Mouse (Mus musculus) stomach, postnatal 0 days (tissue): ENCODE measurements around the gene Slc16a5. TPM values are rescaled to one million over a fixed set of nuclear protein-coding genes. Genes with fewer than 3 reads are reported as not detected.

ENCODE experiments used
- ATAC-seq: fragments of 200-750 bp; cut with Nextera tagmentation; 2 replicates; pipeline ENCODE4 v1.8.0; 2017; ENCODE audit not compliant: low FRiP score, low TSS enrichment
- DNase-seq: peaks from one replicate; pipeline ENCODE4 v3.0.0-alpha.2; 2016; ENCODE audit warnings: low spot score
- H3K27ac ChIP-seq: fragments of 300-500 bp; sonication (generic); replicated peaks from 2 replicates; pipeline ENCODE4 v1.5.1; 2014; ENCODE audit warnings: mild to moderate bottlenecking, control low read depth
- H3K27me3 ChIP-seq: fragments of 300-500 bp; sonication (generic); 2 replicates; pipeline ENCODE4 v1.6.1; 2014; ENCODE audit warnings: low read length; ENCODE audit not compliant: control insufficient read depth, insufficient read depth
- H3K36me3 ChIP-seq: fragments of 300-500 bp; sonication (generic); 2 replicates; pipeline ENCODE4 v1.6.1; 2014; ENCODE audit warnings: low read length, mixed read lengths; ENCODE audit not compliant: control insufficient read depth, insufficient read depth
- H3K4me1 ChIP-seq: fragments of 300-500 bp; sonication (generic); replicated peaks from 2 replicates; pipeline ENCODE4 v1.6.1; 2014; ENCODE audit warnings: antibody characterized with exemption; ENCODE audit not compliant: control insufficient read depth, insufficient read depth
- H3K4me2 ChIP-seq: fragments of 300-500 bp; sonication (generic); replicated peaks from 2 replicates; pipeline ENCODE4 v1.6.1; 2014; ENCODE audit warnings: low read depth, mild to moderate bottlenecking, control low read depth, moderate library complexity
- H3K4me3 ChIP-seq: fragments of 300-500 bp; sonication (generic); 2 replicates; pipeline ENCODE4 v1.5.1; 2014; ENCODE audit warnings: low read depth, low read length, control low read depth
- H3K9ac ChIP-seq: fragments of 300-500 bp; sonication (generic); 2 replicates; pipeline ENCODE4 v1.6.1; 2014; ENCODE audit warnings: mild to moderate bottlenecking, low read length, control low read depth, mixed read lengths
- H3K9me3 ChIP-seq: fragments of 300-500 bp; sonication (generic); 2 replicates; pipeline ENCODE4 v1.6.1; 2016; ENCODE audit warnings: low read length; ENCODE audit not compliant: control insufficient read depth
- CTCF ChIP-seq: IDR thresholded peaks from 2 replicates; pipeline ENCODE4 v1.5.1; 2016; ENCODE audit warnings: antibody characterized with exemption, low read depth, mild to moderate bottlenecking, moderate library complexity
- EP300 ChIP-seq: optimal IDR thresholded peaks from 2 replicates; pipeline ENCODE3; 2016; ENCODE audit warnings: antibody characterized with exemption
- WGBS: fragments of 180-500 bp; shearing (Covaris S2); extraction: QIAGEN DNeasy Blood & Tissue Kit; methylation state at CpG from one replicate; pipeline ENCODE4 v1.1.7; 2014; 5-methylcytosine and 5-hydroxymethylcytosine counted together
- microRNA-seq: library from miRNA; unstranded; fragments of <30 nt; microRNA quantifications from one replicate; pipeline ENCODE4, GENCODE M21; 2016
- polyA plus RNA-seq: library from polyadenylated mRNA; unstranded; fragments of >200 nt; fragmentation: Nextera tagmentation; extraction: Ambion mirVana; gene quantifications from 2 replicates; pipeline ENCODE4 v1.2.1, GENCODE M21; 2015

Slc16a5 gene
- polyA plus RNA-seq, 1 experiment from 2014 or later = 14.4 TPM

DNA sequence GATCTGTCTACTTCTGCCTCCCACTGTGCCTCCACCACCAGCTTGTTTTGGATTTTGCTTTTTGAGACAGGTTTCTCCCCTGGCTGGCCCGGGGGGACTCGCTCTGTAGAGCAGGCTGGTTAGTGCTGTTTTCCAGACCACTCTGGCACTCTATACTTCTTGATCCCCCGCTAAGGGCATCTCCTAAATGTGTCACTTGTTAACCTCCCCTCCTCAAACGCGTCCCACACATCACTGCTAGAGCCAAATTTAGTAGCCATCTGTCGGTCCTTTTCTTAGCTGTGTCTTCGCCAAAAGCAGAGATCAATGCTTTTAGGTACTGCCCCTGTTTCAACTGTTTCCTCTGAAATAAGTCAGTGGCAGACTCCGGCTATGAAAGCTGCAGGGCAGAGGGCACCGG lies 56.4 kb downstream of the Slc16a5 start:
- TF ChIP-seq EP300 = no peak
- TF ChIP-seq CTCF = no peak
- DNase-seq (no peak), ATAC-seq (no peak)
- Histone ChIP-seq H3K27ac (no peak overlapping the region), H3K4me2 (no peak overlapping the region), H3K4me1 (no peaks in the 10 kb centered on the region), H3K9me3 (no peaks in the 10 kb centered on the region), H3K36me3 (peaks cover 5% of the 10 kb centered on the region; the same call in 1 of the 2 replicates), H3K4me3 (no peak overlapping the region), H3K27me3 (no peaks in the 10 kb centered on the region), H3K9ac (no peak overlapping the region)
- WGBS = 66% methylated on average over 9 of the region's 9 CpGs

DNA sequence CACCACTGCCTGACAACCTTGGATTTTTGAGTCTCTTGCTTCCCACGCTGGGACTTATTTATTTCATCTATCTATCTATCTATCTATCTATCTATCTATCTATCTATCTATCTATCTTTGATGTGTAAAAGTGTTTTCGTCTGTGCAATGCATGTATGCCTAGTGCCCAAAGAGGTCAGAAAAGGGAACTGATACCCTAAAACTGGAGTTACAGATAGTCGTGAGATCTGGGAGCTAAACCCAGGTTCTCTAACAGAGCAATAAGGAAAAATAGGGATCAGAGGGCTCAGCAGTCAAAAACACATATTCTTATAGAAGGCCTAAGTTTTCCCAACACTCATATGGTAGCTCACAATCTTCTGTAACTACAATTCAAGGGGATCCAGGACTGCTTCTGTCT lies 57.3 kb downstream of the Slc16a5 start:
- WGBS = 75% methylated on average over 3 of the region's 3 CpGs
- H3K27me3 ChIP-seq = no peaks in the 10 kb centered on the region
- TF ChIP-seq EP300 (no peak), CTCF (no peak)
- H3K27ac ChIP-seq = no peak overlapping the region
- no peaks in the 10 kb centered on the region for H3K9me3 ChIP-seq
- H3K4me3 ChIP-seq = no peak overlapping the region
- peaks cover 5% of the 10 kb centered on the region; the same call in 1 of the 2 replicates for H3K36me3 ChIP-seq
- no peaks in the 10 kb centered on the region for H3K4me1 ChIP-seq
- ATAC-seq (no peak), DNase-seq (no peak)
- no peak overlapping the region for H3K9ac ChIP-seq
- H3K4me2 ChIP-seq = no peak overlapping the region

DNA sequence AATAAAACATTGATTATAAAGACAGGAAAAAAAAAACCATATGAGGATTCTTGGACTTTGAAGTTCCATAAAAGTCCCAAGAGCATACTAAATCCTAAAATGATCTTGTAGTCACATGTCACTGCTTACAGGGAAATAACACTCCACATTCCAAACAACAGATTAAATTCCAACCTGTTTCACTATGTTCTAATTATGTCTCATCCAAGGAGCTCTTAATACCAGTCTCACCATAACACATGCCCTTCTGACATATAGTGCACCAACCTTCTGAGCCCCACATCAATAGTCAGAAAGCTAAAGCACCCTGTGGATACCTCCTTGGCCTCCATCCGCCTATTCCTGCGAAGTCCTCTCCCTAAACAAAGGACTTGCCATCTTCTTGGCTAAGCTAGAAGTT lies 57.9 kb downstream of the Slc16a5 start:
- DNase-seq = no peak
- Histone ChIP-seq H3K9me3 (no peaks in the 10 kb centered on the region), H3K27ac (no peak overlapping the region), H3K27me3 (no peaks in the 10 kb centered on the region), H3K36me3 (peaks cover 5% of the 10 kb centered on the region; the same call in 1 of the 2 replicates), H3K4me2 (no peak overlapping the region), H3K4me1 (no peaks in the 10 kb centered on the region), H3K4me3 (no peak overlapping the region), H3K9ac (no peak overlapping the region)
- no peak for TF ChIP-seq CTCF
- TF ChIP-seq EP300 = no peak
- WGBS = 83% methylated on average over 2 of the region's 2 CpGs
- ATAC-seq = no peak

DNA sequence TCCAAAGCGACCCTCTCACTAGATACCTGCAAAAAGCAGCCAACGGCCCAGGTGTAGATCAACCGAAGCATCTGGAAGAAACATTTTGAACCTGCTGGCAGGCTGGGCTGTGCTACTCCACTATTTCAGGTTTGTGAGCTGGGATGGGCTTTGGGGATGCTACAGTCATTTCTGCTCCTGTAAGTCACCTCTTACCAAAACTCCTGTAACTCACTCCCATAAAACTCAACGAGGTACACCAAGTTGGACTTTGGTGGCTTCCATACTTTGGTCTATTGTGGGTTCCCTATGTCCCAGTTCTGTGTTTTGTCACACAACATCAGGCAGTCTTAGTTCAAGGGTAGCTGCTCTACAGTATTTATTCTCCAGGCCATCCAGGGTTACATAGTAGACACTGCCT lies 58.8 kb downstream of the Slc16a5 start:
- WGBS = 81% methylated on average over 4 of the region's 4 CpGs
- TF ChIP-seq CTCF (no peak), EP300 (no peak)
- H3K27me3 ChIP-seq = no peaks in the 10 kb centered on the region

DNA sequence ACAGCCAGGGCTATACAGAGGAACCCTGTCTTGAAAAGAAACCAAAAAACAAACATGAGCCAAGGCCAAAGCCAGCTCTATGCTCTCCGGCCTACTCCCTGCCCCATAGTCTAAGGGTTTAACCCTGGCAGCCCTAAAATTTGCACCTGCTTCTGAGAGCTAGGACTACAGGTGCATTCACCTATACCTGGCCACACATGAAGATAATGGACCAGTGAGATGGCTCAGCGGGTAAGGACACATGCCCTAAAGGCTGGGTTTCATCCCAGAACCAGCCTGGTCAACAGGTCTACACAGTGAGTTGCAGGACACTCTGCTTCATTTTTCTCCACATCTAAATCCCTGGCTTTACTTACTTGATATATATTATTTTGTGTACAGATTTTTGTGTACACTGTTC lies 60.0 kb downstream of the Slc16a5 start:
- no peak overlapping the region for H3K4me2 ChIP-seq
- no peak for TF ChIP-seq CTCF
- TF ChIP-seq EP300 = no peak
- H3K27ac ChIP-seq = no peak overlapping the region
- 86% methylated on average over 2 of the region's 2 CpGs for WGBS
- no peak overlapping the region for H3K9ac ChIP-seq
- no peak for DNase-seq
- no peak overlapping the region for H3K4me3 ChIP-seq
- peaks cover 13% of the 10 kb centered on the region for H3K36me3 ChIP-seq
- H3K27me3 ChIP-seq = no peaks in the 10 kb centered on the region
- no peak for ATAC-seq
- H3K4me1 ChIP-seq = no peaks in the 10 kb centered on the region
- no peaks in the 10 kb centered on the region for H3K9me3 ChIP-seq

More for the DNA sequence above, 58.8 kb downstream of the Slc16a5 start:
- H3K4me1 ChIP-seq = no peaks in the 10 kb centered on the region
- peaks cover 8% of the 10 kb centered on the region for H3K36me3 ChIP-seq
- no peak overlapping the region for H3K9ac ChIP-seq
- ATAC-seq = no peak
- no peak for DNase-seq
- no peaks in the 10 kb centered on the region for H3K9me3 ChIP-seq
- no peak overlapping the region for H3K27ac ChIP-seq
- H3K4me2 ChIP-seq = no peak overlapping the region
- no peak overlapping the region for H3K4me3 ChIP-seq

DNA sequence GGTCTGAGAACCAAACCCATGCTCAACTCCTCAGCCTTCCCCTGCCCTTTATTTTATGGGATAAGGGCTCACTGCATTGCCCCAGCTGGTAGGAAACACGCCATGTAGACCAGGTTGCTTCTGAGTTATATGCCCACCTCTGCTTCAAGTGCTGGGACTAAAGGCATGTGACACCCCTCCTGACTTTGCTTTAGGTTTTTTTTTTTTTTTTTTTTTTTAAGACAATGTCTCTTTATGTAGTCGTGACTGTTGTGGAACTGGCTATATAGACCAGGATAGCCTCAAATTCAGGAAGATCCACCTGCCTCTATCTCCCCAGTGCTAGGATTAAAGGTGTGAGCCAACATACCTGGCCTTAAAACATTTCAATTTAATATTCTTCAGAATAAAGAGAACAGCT lies 60.4 kb downstream of the Slc16a5 start:
- ATAC-seq = no peak
- TF ChIP-seq EP300 (no peak), CTCF (no peak)
- DNase-seq = no peak
- Histone ChIP-seq H3K36me3 (peaks cover 15% of the 10 kb centered on the region), H3K4me1 (no peaks in the 10 kb centered on the region), H3K9ac (no peak overlapping the region), H3K27me3 (no peaks in the 10 kb centered on the region), H3K9me3 (no peaks in the 10 kb centered on the region), H3K4me3 (no peak overlapping the region), H3K27ac (no peak overlapping the region), H3K4me2 (no peak overlapping the region)
- WGBS = 78% methylated on average over 2 of the region's 2 CpGs

Small RNA genes within 50 kb of the gene (microRNA-seq; reads per million reads assigned to microRNA genes)
- not detected for gene Mir3968

Other genes with a start within 250 kb of the Slc16a5 start
- not detected in 2 replicates for gene Grin2c, start 195.2 kb upstream of the Slc16a5 start, polyA plus RNA-seq
- gene Fdxr, start 185.4 kb upstream of the Slc16a5 start, polyA plus RNA-seq = 6.7 and 7.3 TPM in 2 replicates
- 1.3 and 1.5 TPM in 2 replicates for gene Fads6, start 164.8 kb upstream of the Slc16a5 start, polyA plus RNA-seq
- 4.2 and 4.7 TPM in 2 replicates for gene Otop2, start 155.3 kb upstream of the Slc16a5 start, polyA plus RNA-seq
- gene Ush1g, start 140.4 kb upstream of the Slc16a5 start, polyA plus RNA-seq = 0.34 and 0.36 TPM in 2 replicates
- gene Otop3, start 127.7 kb upstream of the Slc16a5 start, polyA plus RNA-seq = 20.5 and 21.0 TPM in 2 replicates
- 37.5 and 42.7 TPM in 2 replicates for gene Hid1, start 94.7 kb upstream of the Slc16a5 start, polyA plus RNA-seq
- 3.9 and 4.1 TPM in 2 replicates for gene Cdr2l, start 80.6 kb upstream of the Slc16a5 start, polyA plus RNA-seq
- gene Mrpl58, start 58.7 kb upstream of the Slc16a5 start, polyA plus RNA-seq = 138 and 144 TPM in 2 replicates
- gene Atp5h, start 42.5 kb upstream of the Slc16a5 start, polyA plus RNA-seq = 883 and 916 TPM in 2 replicates
- gene Kctd2, start 42.3 kb upstream of the Slc16a5 start, polyA plus RNA-seq = 11.6 and 13.0 TPM in 2 replicates
- gene Trim80, start 21.9 kb upstream of the Slc16a5 start, polyA plus RNA-seq = 0.10 and 0.13 TPM in 2 replicates
- 6.3 and 6.5 TPM in 2 replicates for gene Armc7, start 13.2 kb downstream of the Slc16a5 start, polyA plus RNA-seq
- gene Nt5c, start 29.4 kb downstream of the Slc16a5 start, polyA plus RNA-seq = 145 and 152 TPM in 2 replicates
- gene Jpt1, start 51.9 kb downstream of the Slc16a5 start, polyA plus RNA-seq = 356 and 371 TPM in 2 replicates
- 533 and 539 TPM in 2 replicates for gene Sumo2, start 73.8 kb downstream of the Slc16a5 start, polyA plus RNA-seq
- gene Nup85, start 102.0 kb downstream of the Slc16a5 start, polyA plus RNA-seq = 44.6 and 47.2 TPM in 2 replicates
- 52.6 and 58.4 TPM in 2 replicates for gene Mrps7, start 141.5 kb downstream of the Slc16a5 start, polyA plus RNA-seq
- 5.2 TPM in 2 replicates for gene Gga3, start 141.6 kb downstream of the Slc16a5 start, polyA plus RNA-seq
- 48.9 and 52.3 TPM in 2 replicates for gene Mif4gd, start 150.5 kb downstream of the Slc16a5 start, polyA plus RNA-seq
- gene Slc25a19, start 165.8 kb downstream of the Slc16a5 start, polyA plus RNA-seq = 12.5 and 14.0 TPM in 2 replicates
- 54.2 and 58.8 TPM in 2 replicates for gene Grb2, start 246.1 kb downstream of the Slc16a5 start, polyA plus RNA-seq